Mouse (Mus musculus): ENCODE measurements around the gene Grid2ip.

GRCm38 (mm10) chr5:143311886-143312285, 45.3 kb upstream of the Grid2ip start:
- TF ChIP-seq POLR2A (IDR thresholded peaks at IDR 0.05; ENCODE audit: low read depth, low read length) (no peak), MAZ (IDR thresholded peaks at IDR 0.05; ENCODE audit: low read depth, low read length) (no peak), MEF2A (IDR thresholded peaks at IDR 0.05; ENCODE audit: borderline replicate concordance, low read depth, low read length) (no peak), NELFE (IDR thresholded peaks at IDR 0.05; ENCODE audit: low read depth, low read length) (no peak), CTCF (conservative IDR thresholded peaks at IDR 0.05 in 1 of 2, IDR thresholded peaks at IDR 0.05 in 1 of 2; ENCODE audit: low read depth in 2 of 2, low read length in 2 of 2) (peak; percentile 72 to 85), MAFK (IDR thresholded peaks at IDR 0.05; ENCODE audit: insufficient replicate concordance, low read length) (no peak), EP300 (IDR thresholded peaks at IDR 0.05; ENCODE audit: low read length) (no peak), ELF1 (IDR thresholded peaks at IDR 0.05; ENCODE audit: low read depth, low read length) (no peak), JUND (conservative IDR thresholded peaks at IDR 0.05; ENCODE audit: low read depth, low read length) (no peak), USF1 (IDR thresholded peaks at IDR 0.05; ENCODE audit: low read depth, low read length) (no peak)

Data from CH12.LX (cell line).